Mouse (Mus musculus): ENCODE data around the gene Aire. TPM values are rescaled to one million over a fixed set of nuclear protein-coding genes. Genes with fewer than 3 reads are reported as not detected.
A peak's percentile ranks its signal among the peaks of the same experiment; 100 is the strongest.

Gene Aire
- total RNA-seq (2021), result under 1 TPM in 1 of 2 experiments, not detected in 1; 0.28 TPM
- long read RNA-seq, experiment 1, result 0 reads
- long read RNA-seq, experiment 2, result 0 reads

- peak; percentile 44 to 59 for DNase-seq (ENCODE audit: low spot score in 2 of 2)
Observed at GRCm38 (mm10) chr10:78043406-78043836, at the start of gene Aire. Aire (minus strand) TSS chr10:78043610.

GRCm38 (mm10) chr10:78092725-78093029, 49.3 kb upstream of the Aire start:
- DNase-seq (ENCODE audit: low spot score in 2 of 2), result no peak

DNA sequence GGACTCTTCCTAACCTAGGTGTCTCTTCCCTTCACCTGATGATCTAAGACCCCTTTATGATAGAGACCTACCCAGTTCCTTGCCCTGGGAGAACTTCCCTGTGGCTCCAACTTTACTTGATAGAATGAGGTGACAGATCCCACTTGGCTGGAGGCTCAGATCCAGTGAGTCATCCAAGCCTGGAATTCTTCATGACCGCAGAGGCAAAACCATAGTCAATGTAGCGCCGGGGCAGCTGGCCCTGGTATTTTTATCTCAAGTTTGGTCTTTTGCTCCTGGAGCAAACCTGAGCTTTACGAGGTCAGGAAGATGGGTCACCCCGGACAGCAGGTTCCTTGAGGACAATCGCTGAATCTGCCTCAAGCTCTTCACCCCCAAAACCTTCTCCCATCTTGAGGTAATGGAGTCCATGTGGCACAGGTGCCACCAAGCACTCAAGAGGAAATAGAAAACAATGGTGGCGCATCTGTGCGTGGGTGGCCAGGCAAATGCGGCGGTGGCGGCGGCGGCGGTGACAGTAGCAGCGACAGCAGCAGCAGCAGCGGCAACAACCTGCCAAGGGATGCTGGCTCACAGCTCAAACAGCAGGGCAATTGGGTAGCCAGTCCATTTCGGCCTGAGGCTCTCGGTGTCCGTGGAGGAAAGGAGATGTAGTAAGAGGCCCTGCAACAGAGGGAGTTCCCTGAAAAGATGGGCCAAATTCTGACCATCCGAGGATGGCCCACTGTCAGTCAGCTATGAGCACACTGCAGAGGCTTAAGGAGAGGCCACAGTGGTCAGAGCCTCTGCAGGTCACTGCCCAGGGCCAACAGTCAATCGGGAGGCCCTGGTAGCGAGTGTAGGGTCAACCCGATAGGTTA, 48.7 kb upstream of the Aire start:
- peak in 1 of 2 experiments; percentile 9 for DNase-seq (ENCODE audit: low spot score in 2 of 2)

- DNase-seq (ENCODE audit: low spot score in 2 of 2), result no peak
Observed at GRCm38 (mm10) chr10:78090706-78091491, 47.5 kb upstream of the Aire start.

DNA sequence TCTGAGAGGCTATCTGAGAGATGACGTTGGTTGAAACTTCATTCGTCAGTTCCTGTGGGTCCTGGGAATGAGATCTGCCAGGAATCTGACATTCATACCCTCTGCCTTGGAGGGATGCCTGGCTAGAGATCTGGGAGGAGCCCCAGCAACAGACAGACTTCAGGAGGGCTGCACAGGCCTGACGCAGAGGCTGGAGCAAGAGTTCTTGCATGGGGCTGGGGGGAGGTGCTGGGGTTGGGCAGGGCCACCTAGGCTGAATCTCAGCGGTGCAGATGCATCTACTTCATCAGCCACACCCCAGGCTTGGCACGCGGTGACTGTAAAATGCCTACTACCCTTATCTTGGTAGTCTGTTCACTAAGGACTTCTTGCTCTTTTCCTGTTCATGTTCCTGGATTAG, 46.8 kb upstream of the Aire start:
- DNase-seq (ENCODE audit: low spot score in 2 of 2), result no peak

GRCm38 (mm10) chr10:78087101-78087511, 43.7 kb upstream of the Aire start:
- DNase-seq (ENCODE audit: low spot score in 2 of 2), result no peak

GRCm38 (mm10) chr10:78086444-78087061, 43.1 kb upstream of the Aire start:
- no peak for DNase-seq (ENCODE audit: low spot score in 2 of 2)

GRCm38 (mm10) chr10:78085711-78086110, 42.3 kb upstream of the Aire start:
- no peak for DNase-seq (ENCODE audit: low spot score in 2 of 2)

DNA sequence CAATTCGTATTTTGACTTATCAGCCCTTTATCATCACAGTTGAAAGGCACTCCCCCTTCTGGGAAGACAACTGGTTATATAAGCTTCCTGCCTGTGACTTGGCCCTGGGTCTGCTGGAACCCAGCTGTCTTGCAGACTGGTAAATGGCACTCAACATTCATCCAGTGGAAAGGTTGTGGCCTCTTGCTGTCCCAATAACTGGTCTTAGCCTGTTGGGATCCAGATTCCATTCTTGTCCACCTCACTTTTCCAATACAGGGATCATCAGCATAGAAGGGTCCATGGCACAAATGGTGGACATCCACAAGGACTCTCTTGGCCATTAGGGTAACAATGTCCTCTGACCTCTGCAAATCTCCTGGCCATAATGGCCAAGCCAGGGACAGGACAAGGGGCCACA, 40.7 kb upstream of the Aire start:
- DNase-seq (ENCODE audit: low spot score in 2 of 2), result no peak

DNA sequence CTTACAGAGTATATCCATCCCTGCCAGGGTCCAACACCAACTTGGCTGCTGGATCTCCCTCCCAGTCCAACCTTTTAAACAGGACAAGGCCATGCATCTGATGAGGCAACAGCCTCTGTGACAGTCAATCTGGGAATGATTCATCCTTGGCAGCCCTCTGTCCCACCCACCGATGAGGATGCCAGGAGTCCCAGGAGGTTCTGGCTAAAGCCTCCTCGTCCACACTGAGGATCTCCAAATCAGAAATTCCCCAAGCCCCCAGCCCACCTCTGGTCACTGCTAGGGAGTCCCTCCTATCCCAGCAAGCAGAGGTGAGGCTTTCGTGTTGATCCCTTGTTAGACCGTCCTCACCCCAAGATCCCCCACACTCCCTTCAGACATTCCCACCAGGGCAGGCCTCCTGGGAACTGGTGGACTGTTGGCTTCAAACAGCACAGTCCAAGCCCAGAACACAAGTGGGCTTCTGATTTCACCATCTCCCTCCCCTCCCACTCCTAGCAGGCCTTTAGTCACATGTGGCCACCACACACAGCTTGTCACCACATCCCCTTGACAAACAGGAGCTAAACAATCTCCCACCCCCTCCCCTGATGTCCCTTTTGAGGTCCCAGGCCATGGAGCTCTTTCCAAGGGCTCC, 36.7 kb upstream of the Aire start:
- DNase-seq (ENCODE audit: low spot score in 2 of 2), result no peak

- DNase-seq (ENCODE audit: low spot score in 2 of 2), result no peak
Observed at GRCm38 (mm10) chr10:78078276-78078675, 34.9 kb upstream of the Aire start.

- no peak for DNase-seq (ENCODE audit: low spot score in 2 of 2)
Observed at GRCm38 (mm10) chr10:78077862-78078261, 34.5 kb upstream of the Aire start.

DNA sequence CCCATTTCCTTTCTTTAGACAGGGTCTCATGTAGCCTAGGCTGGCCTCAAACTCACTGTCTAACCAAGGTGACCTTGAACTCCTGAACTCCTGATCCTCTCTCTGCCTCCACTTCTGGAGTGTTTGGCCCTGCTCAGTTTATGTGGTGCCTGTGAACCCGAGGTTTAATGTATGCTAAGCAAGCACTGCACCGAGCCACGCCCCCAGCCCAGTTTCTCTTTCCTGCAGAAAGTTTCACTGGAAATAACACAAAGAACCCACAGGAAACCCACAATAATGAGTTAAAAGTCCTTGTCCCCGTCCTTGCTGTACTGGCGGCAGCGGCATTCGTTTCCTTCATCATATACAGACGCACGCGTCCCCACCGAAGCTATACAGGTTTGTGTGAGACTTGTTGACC, 31.6 kb upstream of the Aire start:
- no peak for DNase-seq (ENCODE audit: low spot score in 2 of 2)

GRCm38 (mm10) chr10:78074151-78074550, 30.7 kb upstream of the Aire start:
- no peak for DNase-seq (ENCODE audit: low spot score in 2 of 2)

GRCm38 (mm10) chr10:78069101-78070011, 25.9 kb upstream of the Aire start, which contains the start of gene Icosl:
Icosl (plus strand) TSS chr10:78069302.
- DNase-seq (ENCODE audit: low spot score in 2 of 2), result peak; percentile 40

GRCm38 (mm10) chr10:78068541-78068940, 25.1 kb upstream of the Aire start:
- DNase-seq (ENCODE audit: low spot score in 2 of 2), result no peak

DNA sequence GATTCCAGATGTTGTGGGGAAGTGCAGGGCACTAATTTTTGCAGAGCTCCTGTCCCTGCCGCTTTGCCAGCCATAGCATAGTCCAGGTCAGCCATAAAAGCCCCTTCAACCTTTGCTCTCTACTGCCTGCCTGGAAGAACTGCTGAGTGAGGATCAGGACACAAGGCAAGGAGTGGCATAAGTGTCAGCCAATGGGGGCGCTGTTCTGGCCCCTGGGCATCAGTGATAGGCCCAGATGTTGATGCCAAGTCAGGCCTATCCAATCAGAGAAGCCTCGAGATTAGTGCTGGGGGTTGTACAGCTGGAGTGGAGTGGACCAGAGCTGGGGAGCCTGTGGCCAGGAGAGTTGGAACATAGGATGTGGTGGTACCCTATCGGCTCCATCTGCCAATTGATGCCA, 23.8 kb upstream of the Aire start:
- no peak for DNase-seq (ENCODE audit: low spot score in 2 of 2)

- no peak for DNase-seq (ENCODE audit: low spot score in 2 of 2)
Observed at GRCm38 (mm10) chr10:78063122-78063521, 19.7 kb upstream of the Aire start.

- DNase-seq (ENCODE audit: low spot score in 2 of 2), result no peak
Observed at GRCm38 (mm10) chr10:78057056-78057455, 13.6 kb upstream of the Aire start.
